Mouse (Mus musculus): Measurements from ENCODE around the gene Gnaq. TPM values are rescaled to one million over a fixed set of nuclear protein-coding genes. Genes with fewer than 3 reads are reported as not detected.

The Gnaq gene
- polyA plus RNA-seq, 1 experiment: 20.0 TPM

- Histone ChIP-seq H3K27ac (ENCODE audit: control insufficient read depth, insufficient read depth, low read depth, low read length, poor library complexity) (no peak overlapping the region), H3K4me3 (replicated peaks; ENCODE audit: control insufficient read depth, low read depth, low read length) (no peak overlapping the region), H3K4me1 (ENCODE audit: control insufficient read depth, insufficient read depth, low read length) (no peaks in the 10 kb centered on the region)
- no peak for TF ChIP-seq CTCF (IDR thresholded peaks at IDR 0.05; ENCODE audit: control insufficient read depth, insufficient read depth, low read length)
- TF ChIP-seq POLR2A (IDR thresholded peaks at IDR 0.05; ENCODE audit: borderline replicate concordance, control insufficient read depth, low read depth, low read length): no peak
- 83% methylated on average over 6 of the region's 6 CpGs for WGBS
Measured at GRCm38 (mm10) chr19:16270236-16270635, 137.6 kb downstream of the Gnaq start.

GRCm38 (mm10) chr19:16271002-16271401 lies 138.4 kb downstream of the Gnaq start:
- H3K4me1 ChIP-seq (ENCODE audit: control insufficient read depth, insufficient read depth, low read length): no peaks in the 10 kb centered on the region
- TF ChIP-seq CTCF (IDR thresholded peaks at IDR 0.05; ENCODE audit: control insufficient read depth, insufficient read depth, low read length) (no peak), POLR2A (IDR thresholded peaks at IDR 0.05; ENCODE audit: borderline replicate concordance, control insufficient read depth, low read depth, low read length) (no peak)
- 74% methylated on average over 1 of the region's 1 CpGs for WGBS
- no peak overlapping the region for H3K4me3 ChIP-seq (replicated peaks; ENCODE audit: control insufficient read depth, low read depth, low read length)
- no peak overlapping the region for H3K27ac ChIP-seq (ENCODE audit: control insufficient read depth, insufficient read depth, low read depth, low read length, poor library complexity)

GRCm38 (mm10) chr19:16273021-16273420 lies 140.4 kb downstream of the Gnaq start:
- Histone ChIP-seq H3K27ac (ENCODE audit: control insufficient read depth, insufficient read depth, low read depth, low read length, poor library complexity) (no peak overlapping the region), H3K4me3 (replicated peaks; ENCODE audit: control insufficient read depth, low read depth, low read length) (no peak overlapping the region), H3K4me1 (ENCODE audit: control insufficient read depth, insufficient read depth, low read length) (no peaks in the 10 kb centered on the region)
- WGBS: 59% methylated on average over 4 of the region's 4 CpGs
- TF ChIP-seq POLR2A (IDR thresholded peaks at IDR 0.05; ENCODE audit: borderline replicate concordance, control insufficient read depth, low read depth, low read length) (no peak), CTCF (IDR thresholded peaks at IDR 0.05; ENCODE audit: control insufficient read depth, insufficient read depth, low read length) (no peak)

- H3K4me1 ChIP-seq (ENCODE audit: control insufficient read depth, insufficient read depth, low read length): no peaks in the 10 kb centered on the region
Measured at GRCm38 (mm10) chr19:16280231-16280630, 147.6 kb downstream of the Gnaq start.

GRCm38 (mm10) chr19:16285051-16286028 lies 152.7 kb downstream of the Gnaq start:
- no peak overlapping the region for H3K4me3 ChIP-seq (replicated peaks; ENCODE audit: control insufficient read depth, low read depth, low read length)
- no peaks in the 10 kb centered on the region; the same call in 1 of the 2 replicates for H3K4me1 ChIP-seq (ENCODE audit: control insufficient read depth, insufficient read depth, low read length)
- WGBS: 85% methylated on average over 11 of the region's 11 CpGs
- no peak overlapping the region for H3K27ac ChIP-seq (ENCODE audit: control insufficient read depth, insufficient read depth, low read depth, low read length, poor library complexity)
- TF ChIP-seq CTCF (IDR thresholded peaks at IDR 0.05; ENCODE audit: control insufficient read depth, insufficient read depth, low read length) (no peak), POLR2A (IDR thresholded peaks at IDR 0.05; ENCODE audit: borderline replicate concordance, control insufficient read depth, low read depth, low read length) (no peak)

More at GRCm38 (mm10) chr19:16280231-16280630, 147.6 kb downstream of the Gnaq start:
- Histone ChIP-seq H3K4me3 (replicated peaks; ENCODE audit: control insufficient read depth, low read depth, low read length) (no peak overlapping the region), H3K27ac (ENCODE audit: control insufficient read depth, insufficient read depth, low read depth, low read length, poor library complexity) (no peak overlapping the region)
- WGBS: 73% methylated on average over 4 of the region's 4 CpGs
- TF ChIP-seq POLR2A (IDR thresholded peaks at IDR 0.05; ENCODE audit: borderline replicate concordance, control insufficient read depth, low read depth, low read length): no peak
- no peak for TF ChIP-seq CTCF (IDR thresholded peaks at IDR 0.05; ENCODE audit: control insufficient read depth, insufficient read depth, low read length)

GRCm38 (mm10) chr19:16286451-16287175 lies 154.0 kb downstream of the Gnaq start:
- no peak overlapping the region for H3K4me3 ChIP-seq (replicated peaks; ENCODE audit: control insufficient read depth, low read depth, low read length)
- no peaks in the 10 kb centered on the region; the same call in 1 of the 2 replicates for H3K4me1 ChIP-seq (ENCODE audit: control insufficient read depth, insufficient read depth, low read length)
- WGBS: 47% methylated on average over 10 of the region's 10 CpGs
- TF ChIP-seq POLR2A (IDR thresholded peaks at IDR 0.05; ENCODE audit: borderline replicate concordance, control insufficient read depth, low read depth, low read length): no peak
- TF ChIP-seq CTCF (IDR thresholded peaks at IDR 0.05; ENCODE audit: control insufficient read depth, insufficient read depth, low read length): no peak
- no peak overlapping the region for H3K27ac ChIP-seq (ENCODE audit: control insufficient read depth, insufficient read depth, low read depth, low read length, poor library complexity)

GRCm38 (mm10) chr19:16287307-16287706 lies 154.7 kb downstream of the Gnaq start:
- Histone ChIP-seq H3K4me3 (replicated peaks; ENCODE audit: control insufficient read depth, low read depth, low read length) (no peak overlapping the region), H3K4me1 (ENCODE audit: control insufficient read depth, insufficient read depth, low read length) (no peaks in the 10 kb centered on the region; the same call in 1 of the 2 replicates), H3K27ac (ENCODE audit: control insufficient read depth, insufficient read depth, low read depth, low read length, poor library complexity) (no peak overlapping the region)
- TF ChIP-seq CTCF (IDR thresholded peaks at IDR 0.05; ENCODE audit: control insufficient read depth, insufficient read depth, low read length) (no peak), POLR2A (IDR thresholded peaks at IDR 0.05; ENCODE audit: borderline replicate concordance, control insufficient read depth, low read depth, low read length) (no peak)
- 65% methylated on average over 4 of the region's 4 CpGs for WGBS

- TF ChIP-seq CTCF (IDR thresholded peaks at IDR 0.05; ENCODE audit: control insufficient read depth, insufficient read depth, low read length) (no peak), POLR2A (IDR thresholded peaks at IDR 0.05; ENCODE audit: borderline replicate concordance, control insufficient read depth, low read depth, low read length) (no peak)
- Histone ChIP-seq H3K27ac (ENCODE audit: control insufficient read depth, insufficient read depth, low read depth, low read length, poor library complexity) (no peak overlapping the region), H3K4me3 (replicated peaks; ENCODE audit: control insufficient read depth, low read depth, low read length) (no peak overlapping the region), H3K4me1 (ENCODE audit: control insufficient read depth, insufficient read depth, low read length) (no peaks in the 10 kb centered on the region; the same call in 1 of the 2 replicates)
- 89% methylated on average over 7 of the region's 7 CpGs for WGBS
Measured at GRCm38 (mm10) chr19:16287971-16288370, 155.3 kb downstream of the Gnaq start.
